Mouse (Mus musculus): ENCODE data around the gene Pde3b. TPM values are rescaled to one million over a fixed set of nuclear protein-coding genes. Genes with fewer than 3 reads are reported as not detected.

Gene Pde3b
- total RNA-seq, 1 experiment, result 5.9 TPM

DNA sequence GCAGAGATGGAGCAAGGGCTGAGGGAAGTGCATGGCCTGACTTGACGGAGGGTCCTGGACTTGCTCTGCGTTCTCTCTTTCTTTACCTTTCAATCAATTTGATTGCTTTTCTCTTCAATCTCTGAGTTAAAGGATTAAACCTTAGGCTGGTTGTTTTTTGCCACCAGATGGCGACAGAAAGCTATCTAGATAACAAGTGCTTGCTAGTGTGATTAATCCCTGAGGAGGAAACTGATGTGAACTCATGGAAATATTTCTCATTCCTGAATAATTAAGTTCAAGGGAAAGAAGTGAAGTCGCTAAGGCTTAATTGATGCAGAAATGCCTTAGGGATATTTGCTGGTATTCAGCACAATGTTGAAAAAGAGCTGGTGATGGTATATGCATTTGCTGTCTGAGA is 165.3 kb downstream of the Pde3b start:
- H3K9ac ChIP-seq (ENCODE audit: insufficient read depth, low read depth, low read length, poor library complexity, severe bottlenecking), result no peak overlapping the region
- TF ChIP-seq HCFC1 (IDR thresholded peaks at IDR 0.05; ENCODE audit: borderline replicate concordance, insufficient read depth, low read length) (no peak), ZC3H11A (IDR thresholded peaks at IDR 0.05; ENCODE audit: borderline replicate concordance, low read depth, low read length) (peak; percentile 70)
- no peaks in the 10 kb centered on the region for H3K4me1 ChIP-seq (ENCODE audit: control insufficient read depth in 2 of 2, insufficient read depth in 2 of 2, low read length in 2 of 2, poor library complexity in 1 of 2)
- peak; percentile 43 for DNase-seq (ENCODE audit: low read depth, low spot score)
- H3K4me3 ChIP-seq (ENCODE audit: insufficient read depth in 1 of 2, low read depth in 1 of 2, low read length in 2 of 2, poor library complexity in 1 of 2, severe bottlenecking in 1 of 2), result no peak overlapping the region
- in situ Hi-C loops (cut with MboI; ENCODE audit: low sequenced_read_pairs in 2 of 2, unreplicated experiment in 2 of 2), result loop anchor here in 1 of 2 experiments (10.0 kb wide), 1 partner anchor 234 kb away; no protein-coding TSS in a partner anchor
- H3K27ac ChIP-seq (ENCODE audit: insufficient read depth, low read depth, low read length, poor library complexity, severe bottlenecking), result no peak overlapping the region
- H3K9me3 ChIP-seq (ENCODE audit: control insufficient read depth, insufficient read depth, low read depth, low read length), result no peaks in the 10 kb centered on the region
- no peaks in the 10 kb centered on the region for H3K36me3 ChIP-seq (ENCODE audit: control insufficient read depth, insufficient read depth, low read length, poor library complexity, severe bottlenecking)

DNA sequence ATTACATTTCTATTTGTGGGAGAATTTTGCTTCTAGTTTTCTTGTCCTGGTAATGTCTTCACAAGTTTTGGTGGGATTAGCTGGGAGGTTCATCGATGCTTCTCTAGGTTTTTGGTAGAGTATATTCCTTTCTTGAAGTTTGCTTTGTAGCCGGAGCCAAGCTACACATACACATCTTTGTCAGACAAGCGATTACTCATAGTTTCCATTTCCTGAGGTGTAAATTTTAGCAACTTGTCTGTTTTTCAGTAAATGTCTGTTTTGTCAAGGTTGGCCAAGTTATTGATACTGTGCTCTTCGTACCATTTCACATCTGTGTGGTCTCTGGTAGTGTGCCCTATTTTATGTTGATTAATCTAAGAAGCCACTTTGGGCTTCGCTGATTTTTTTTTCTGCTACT is 166.1 kb downstream of the Pde3b start:
- in situ Hi-C loops (cut with MboI; ENCODE audit: low sequenced_read_pairs in 2 of 2, unreplicated experiment in 2 of 2), result loop anchor here in 1 of 2 experiments (10.0 kb wide), 1 partner anchor 234 kb away; no protein-coding TSS in a partner anchor
- DNase-seq (ENCODE audit: low read depth, low spot score), result no peak
- H3K4me1 ChIP-seq (ENCODE audit: control insufficient read depth in 2 of 2, insufficient read depth in 2 of 2, low read length in 2 of 2, poor library complexity in 1 of 2), result no peaks in the 10 kb centered on the region
- H3K27ac ChIP-seq (ENCODE audit: insufficient read depth, low read depth, low read length, poor library complexity, severe bottlenecking), result no peak overlapping the region
- no peak overlapping the region for H3K4me3 ChIP-seq (ENCODE audit: insufficient read depth in 1 of 2, low read depth in 1 of 2, low read length in 2 of 2, poor library complexity in 1 of 2, severe bottlenecking in 1 of 2)
- TF ChIP-seq ZNF384 (IDR thresholded peaks at IDR 0.05; ENCODE audit: low read depth, low read length) (no peak), HCFC1 (IDR thresholded peaks at IDR 0.05; ENCODE audit: borderline replicate concordance, insufficient read depth, low read length) (no peak), ZC3H11A (IDR thresholded peaks at IDR 0.05; ENCODE audit: borderline replicate concordance, low read depth, low read length) (no peak), CHD2 (IDR thresholded peaks at IDR 0.05; ENCODE audit: low read depth, low read length) (no peak), MAFK (IDR thresholded peaks at IDR 0.05; ENCODE audit: insufficient read depth, low read depth, low read length) (no peak)
- no peaks in the 10 kb centered on the region for H3K9me3 ChIP-seq (ENCODE audit: control insufficient read depth, insufficient read depth, low read depth, low read length)
- no peak overlapping the region for H3K9ac ChIP-seq (ENCODE audit: insufficient read depth, low read depth, low read length, poor library complexity, severe bottlenecking)
- H3K36me3 ChIP-seq (ENCODE audit: control insufficient read depth, insufficient read depth, low read length, poor library complexity, severe bottlenecking), result no peaks in the 10 kb centered on the region

DNA sequence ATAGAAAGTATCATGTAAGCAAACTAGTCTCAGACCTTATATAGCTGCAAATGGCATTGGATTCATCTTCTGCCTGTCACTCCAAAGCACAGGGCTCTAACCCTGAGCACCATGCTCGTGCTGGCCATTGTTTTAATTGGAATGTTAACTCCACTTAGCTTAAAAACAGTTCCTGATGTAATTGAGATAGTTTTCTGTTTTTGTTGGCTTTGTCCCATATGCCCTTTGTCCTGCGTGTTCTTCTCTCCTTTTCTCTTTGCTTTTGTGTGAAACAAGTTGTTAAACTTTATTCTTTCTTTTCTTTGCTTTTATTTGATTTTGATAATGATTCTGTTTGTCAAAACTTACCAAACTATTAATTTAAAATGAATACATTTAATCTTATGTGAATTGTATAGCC is 167.4 kb downstream of the Pde3b start:
- Histone ChIP-seq H3K9me3 (ENCODE audit: control insufficient read depth, insufficient read depth, low read depth, low read length) (no peaks in the 10 kb centered on the region), H3K36me3 (ENCODE audit: control insufficient read depth, insufficient read depth, low read length, poor library complexity, severe bottlenecking) (no peaks in the 10 kb centered on the region), H3K27ac (ENCODE audit: insufficient read depth, low read depth, low read length, poor library complexity, severe bottlenecking) (no peak overlapping the region), H3K4me1 (ENCODE audit: control insufficient read depth in 2 of 2, insufficient read depth in 2 of 2, low read length in 2 of 2, poor library complexity in 1 of 2) (no peaks in the 10 kb centered on the region), H3K9ac (ENCODE audit: insufficient read depth, low read depth, low read length, poor library complexity, severe bottlenecking) (no peak overlapping the region), H3K4me3 (ENCODE audit: insufficient read depth in 1 of 2, low read depth in 1 of 2, low read length in 2 of 2, poor library complexity in 1 of 2, severe bottlenecking in 1 of 2) (no peak overlapping the region)
- DNase-seq (ENCODE audit: low read depth, low spot score), result no peak
- in situ Hi-C loops (cut with MboI; ENCODE audit: low sequenced_read_pairs in 2 of 2, unreplicated experiment in 2 of 2), result loop anchor here in 1 of 2 experiments (10.0 kb wide), 1 partner anchor 232 kb away; no protein-coding TSS in a partner anchor
- TF ChIP-seq CHD2 (IDR thresholded peaks at IDR 0.05; ENCODE audit: low read depth, low read length) (no peak), ZC3H11A (IDR thresholded peaks at IDR 0.05; ENCODE audit: borderline replicate concordance, low read depth, low read length) (no peak), HCFC1 (IDR thresholded peaks at IDR 0.05; ENCODE audit: borderline replicate concordance, insufficient read depth, low read length) (no peak), MAFK (IDR thresholded peaks at IDR 0.05; ENCODE audit: insufficient read depth, low read depth, low read length) (no peak), ZNF384 (IDR thresholded peaks at IDR 0.05; ENCODE audit: low read depth, low read length) (no peak)

Other genes starting within 250 kb of the Pde3b start
- 44.0 and 59.1 TPM in 2 replicates for gene Copb1, start 160.6 kb upstream of the Pde3b start, total RNA-seq (2012; rRNA removed)
- 105 and 213 TPM in 2 replicates for gene Psma1, start 139.2 kb upstream of the Pde3b start, total RNA-seq (2012; rRNA removed)
- 0.32 and 0.76 TPM in 2 replicates for gene Cyp2r1, start 147.7 kb downstream of the Pde3b start, total RNA-seq (2012; rRNA removed)
- 30.6 and 81.7 TPM in 2 replicates for gene Calca, start 221.1 kb downstream of the Pde3b start, total RNA-seq (2012; rRNA removed)

All from ES-E14 (cell line).